Mouse (Mus musculus) megakaryocyte progenitor cell, adult 5-6 weeks (primary cell): Measurements from ENCODE around the gene Phf21a. TPM values are rescaled to one million over a fixed set of nuclear protein-coding genes. Genes with fewer than 3 reads are reported as not detected.

Experiments used
- ATAC-seq: replicated peaks from 2 replicates; pipeline ENCODE4 v1.8.0; 2016; ENCODE audit warnings: mild to moderate bottlenecking, moderate TSS enrichment, inconsistent platforms; ENCODE audit not compliant: poor library complexity
- total RNA-seq, 2 experiments: library from RNA; stranded (forward) in 1 of 2; stranded (reverse) in 1 of 2; fragments of 157-497, 149-512 nt in 1 of 2; fragments of 200-1000 nt in 1 of 2; gene quantifications; 2 replicates each; pipeline versions ENCODE4 v1.2.3 to v1.2.4; 2015 to 2017

The Phf21a gene
- total RNA-seq, 2 experiments from 2014 or later: 24.3 to 48.4 TPM

GRCm38 (mm10) chr2:92349589-92350425 lies 256.9 kb downstream of the Phf21a start:
- ATAC-seq: no peak

DNA sequence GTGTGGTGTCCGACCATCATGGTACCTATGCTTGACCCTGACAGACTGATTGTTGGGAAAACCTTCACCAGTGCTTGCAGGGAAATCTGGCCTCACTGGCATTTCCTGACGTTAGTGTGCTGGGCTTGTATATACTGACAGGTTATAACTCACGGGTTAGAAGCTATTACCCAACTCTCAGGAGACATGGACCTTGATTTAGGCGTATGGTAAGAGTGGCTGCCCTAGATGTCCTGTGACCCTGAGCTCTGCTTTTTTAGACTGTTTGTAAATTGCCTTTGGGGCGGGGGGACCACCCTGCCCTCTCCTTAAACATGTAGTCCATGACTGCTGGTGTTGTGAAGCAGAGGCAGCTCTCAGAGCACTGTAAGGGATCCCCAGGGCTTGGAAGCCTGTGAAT lies 257.8 kb downstream of the Phf21a start:
- ATAC-seq: no peak

- no peak for ATAC-seq
Observed at GRCm38 (mm10) chr2:92353402-92353801, 260.5 kb downstream of the Phf21a start.

DNA sequence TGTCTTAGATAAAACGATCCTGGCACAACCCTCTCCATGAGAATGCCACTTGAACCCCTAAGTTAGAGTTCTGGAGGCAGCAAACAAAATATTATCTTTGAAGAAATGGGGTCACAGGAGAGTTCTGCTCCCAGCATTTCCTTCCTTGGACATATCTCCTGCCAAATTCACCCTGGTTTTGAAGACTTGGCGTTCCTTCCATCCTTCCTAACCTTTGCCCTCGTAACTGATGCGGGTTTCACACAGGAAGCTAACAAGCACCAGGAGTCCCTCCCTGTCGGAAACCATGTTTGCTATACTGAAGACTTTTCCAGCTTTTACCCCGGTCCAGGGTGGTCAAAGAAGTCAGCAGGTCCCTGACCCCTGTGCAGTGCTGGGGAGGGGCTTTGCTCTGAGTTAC lies 261.3 kb downstream of the Phf21a start:
- no peak for ATAC-seq

DNA sequence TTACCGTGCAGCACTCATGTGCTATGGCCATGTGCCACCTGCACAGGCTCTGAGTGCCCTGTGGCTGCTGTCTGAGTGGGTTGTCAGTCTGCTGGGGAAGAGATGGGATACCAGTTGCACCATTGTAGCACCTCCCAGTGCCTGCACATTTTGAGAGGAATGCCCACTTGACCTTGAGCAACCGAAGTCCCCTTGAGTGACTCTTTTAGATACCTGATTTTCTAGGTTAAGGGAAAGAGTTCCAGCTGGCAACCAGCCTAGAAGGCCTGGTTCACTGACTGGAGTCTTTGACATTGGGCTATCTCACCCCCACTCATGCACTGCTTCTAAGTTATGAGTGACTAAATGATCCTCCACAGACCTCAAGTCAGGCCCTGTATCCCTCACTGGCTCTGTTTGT lies 266.4 kb downstream of the Phf21a start:
- no peak for ATAC-seq

GRCm38 (mm10) chr2:92360186-92360823 lies 267.4 kb downstream of the Phf21a start:
- ATAC-seq: no peak

GRCm38 (mm10) chr2:92360893-92361292 lies 268.0 kb downstream of the Phf21a start:
- 0 out of 2 replicates have a peak, but pooled peaks have one; percentile 54 for ATAC-seq

DNA sequence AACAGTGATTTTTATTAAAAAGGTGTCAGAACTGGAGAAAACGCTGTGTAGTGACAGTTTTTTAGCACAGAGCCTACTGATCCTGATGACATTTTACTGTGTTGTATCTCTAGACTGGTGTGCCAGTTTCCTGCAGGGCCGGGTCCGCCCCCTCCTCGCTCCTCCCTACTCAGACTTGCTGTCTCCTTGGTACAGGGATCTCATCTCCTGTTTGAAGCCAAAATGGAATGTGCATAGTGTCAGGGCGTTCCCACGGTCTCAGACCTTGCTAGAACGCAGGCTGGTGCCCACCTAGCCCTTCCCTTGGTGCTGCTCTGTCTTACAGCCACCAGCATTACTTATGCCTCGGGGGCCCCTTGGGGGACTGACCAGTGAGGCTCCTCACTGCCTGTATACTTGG lies 268.9 kb downstream of the Phf21a start:
- no peak for ATAC-seq

GRCm38 (mm10) chr2:92362571-92363228 lies 269.8 kb downstream of the Phf21a start:
- no peak for ATAC-seq

DNA sequence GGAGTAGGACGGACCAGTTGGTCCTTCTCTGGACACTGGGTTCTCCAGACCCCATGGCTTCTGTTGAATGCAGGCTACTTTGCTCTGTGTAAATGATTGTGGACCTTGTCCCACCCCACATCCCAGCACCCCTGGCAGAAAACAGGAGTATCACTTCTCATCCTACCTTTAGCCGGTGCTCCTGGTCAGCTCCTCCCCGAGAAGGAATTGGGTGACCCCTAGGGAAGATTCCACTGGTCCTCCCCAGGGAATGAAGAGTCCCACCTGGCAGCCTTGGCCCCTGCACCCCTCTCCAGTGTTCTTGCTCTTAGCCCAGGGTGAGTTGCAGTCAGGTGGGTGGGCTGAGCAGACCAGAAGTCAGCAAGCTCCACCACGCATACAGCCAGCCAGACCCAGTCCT lies 271.2 kb downstream of the Phf21a start:
- ATAC-seq: no peak

- no peak for ATAC-seq
Observed at GRCm38 (mm10) chr2:92365568-92365967, 272.7 kb downstream of the Phf21a start.

DNA sequence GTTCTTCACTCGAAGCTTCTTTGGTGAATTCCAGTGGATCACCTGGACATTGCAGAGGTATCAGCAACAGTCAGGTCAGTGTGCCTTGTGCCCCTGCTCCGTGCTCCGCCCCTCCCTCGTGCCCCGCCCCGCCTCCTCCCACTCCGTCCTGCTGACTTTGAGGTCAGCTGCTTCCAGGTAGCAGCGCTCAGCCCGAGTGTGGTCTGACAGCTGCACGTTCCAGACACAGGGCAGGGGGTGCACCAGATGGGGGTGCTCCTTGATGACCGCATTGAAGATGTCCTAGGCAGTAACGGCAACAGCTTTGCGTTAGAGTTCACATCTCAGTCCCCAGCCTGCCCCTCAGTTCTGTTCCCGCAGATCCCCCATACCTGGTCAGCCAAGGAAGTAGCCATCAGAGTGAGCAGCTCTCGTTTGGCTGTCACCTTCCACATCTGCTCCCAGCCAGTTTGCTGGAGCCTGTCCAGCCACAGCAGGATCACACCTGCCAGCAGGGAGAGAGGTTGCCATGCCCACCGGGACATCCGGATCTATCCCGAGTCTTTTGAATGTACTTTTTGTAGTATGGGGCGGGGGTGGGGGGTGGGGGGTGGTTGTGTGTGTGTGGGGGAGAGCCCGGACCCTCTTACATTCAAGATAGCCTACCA lies 274.6 kb downstream of the Phf21a start:
- ATAC-seq: no peak

DNA sequence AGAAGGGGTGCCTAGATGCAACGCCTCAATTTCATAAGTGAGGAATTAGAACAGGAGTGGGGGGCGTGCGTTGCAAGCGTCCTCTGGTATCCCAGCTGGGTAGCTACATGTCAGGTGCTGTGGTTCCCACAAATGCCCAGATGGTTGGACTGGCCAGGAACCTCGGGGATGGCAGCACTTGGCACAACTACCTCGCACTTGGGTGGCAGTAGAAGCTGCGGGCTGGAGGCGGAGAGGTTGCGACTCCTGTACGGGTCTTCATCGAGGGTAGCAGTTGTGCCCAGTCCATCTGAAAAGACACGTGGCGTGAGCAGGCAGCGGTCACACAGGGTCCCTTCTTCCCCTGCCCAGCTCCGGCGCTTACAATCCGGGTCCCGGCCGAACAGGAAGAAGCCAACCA lies 277.5 kb downstream of the Phf21a start:
- no peak for ATAC-seq

- no peak for ATAC-seq
Observed at GRCm38 (mm10) chr2:92370821-92371805, 278.2 kb downstream of the Phf21a start.

- ATAC-seq: no peak
Observed at GRCm38 (mm10) chr2:92371971-92372690, 279.2 kb downstream of the Phf21a start.

GRCm38 (mm10) chr2:92372767-92373436 lies 280.0 kb downstream of the Phf21a start:
- ATAC-seq: no peak

DNA sequence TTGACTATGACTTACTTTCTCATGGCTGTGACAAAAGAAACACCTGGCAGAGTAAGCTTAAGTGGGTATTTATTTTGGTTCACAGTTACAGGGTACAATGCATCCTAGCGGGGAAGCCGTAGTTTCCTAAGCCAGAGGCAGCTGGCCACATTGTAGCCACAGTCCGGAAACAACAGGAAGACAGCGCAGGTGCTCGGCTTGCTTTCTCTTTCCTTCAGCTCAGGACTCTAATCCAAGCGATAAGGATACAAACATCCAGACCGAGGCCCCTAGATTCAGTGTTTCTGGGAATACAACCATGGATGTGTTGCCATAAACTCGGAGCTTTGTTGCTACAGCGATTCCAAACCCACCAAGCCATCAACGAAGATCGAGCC lies 280.5 kb downstream of the Phf21a start:
- ATAC-seq: no peak

DNA sequence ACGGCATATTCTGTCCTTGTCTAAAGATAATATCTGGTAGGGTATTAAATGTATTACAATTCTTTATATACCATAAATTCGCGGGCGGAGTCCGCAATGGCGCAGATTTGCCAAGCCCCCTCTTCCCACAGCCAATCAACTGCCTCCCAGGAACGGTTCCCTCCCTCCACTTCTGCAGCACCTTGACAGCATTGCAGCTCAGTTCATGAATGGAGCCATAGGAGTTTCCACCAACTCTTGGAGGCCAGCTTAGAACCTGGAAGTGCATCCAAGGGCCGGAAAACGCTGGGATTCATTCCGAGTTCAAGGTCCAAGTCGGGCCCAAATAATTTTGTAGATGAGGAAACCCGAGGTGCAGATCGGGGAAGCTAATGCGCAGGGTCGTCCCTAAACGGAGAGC lies 281.6 kb downstream of the Phf21a start, which contains the start of the genes Pex16 and Large2:
Gene Pex16 (plus strand): TSS at position 163 of the 400 bp plus-strand sequence.
Gene Large2 (minus strand): TSS at position 356 of the 400 bp plus-strand sequence.
- ATAC-seq: peak; percentile 47
